Mouse (Mus musculus) brown adipose tissue, adult 24 weeks (tissue): ENCODE results near the gene Rbfox2. TPM values are rescaled to one million over a fixed set of nuclear protein-coding genes. Genes with fewer than 3 reads are reported as not detected.

ENCODE experiments used
- H3K27ac ChIP-seq: fragments of 200-500 bp; replicated peaks from 2 replicates; pipeline ENCODE4 v1.5.1; 2012; ENCODE audit warnings: low read depth, mild to moderate bottlenecking, low read length
- H3K4me1 ChIP-seq: fragments of 200-500 bp; 2 replicates; pipeline ENCODE4 v1.6.1; 2012; ENCODE audit warnings: low read length, mixed read lengths; ENCODE audit not compliant: control insufficient read depth, insufficient read depth, insufficient read length
- H3K4me3 ChIP-seq: fragments of 200-500 bp; 2 replicates; pipeline ENCODE4 v1.5.1; 2012; ENCODE audit warnings: low read depth, mild to moderate bottlenecking, low read length, moderate library complexity; ENCODE audit not compliant: insufficient read depth
- polyA plus RNA-seq: library from polyadenylated mRNA; stranded (reverse); fragments of >200 nt; gene quantifications from 2 replicates; pipeline ENCODE4 v1.2.4, GENCODE M21; 2012; ENCODE audit not compliant: missing spikeins, insufficient read depth, insufficient read length

The Rbfox2 gene
- polyA plus RNA-seq, 1 experiment = 30.5 TPM

DNA sequence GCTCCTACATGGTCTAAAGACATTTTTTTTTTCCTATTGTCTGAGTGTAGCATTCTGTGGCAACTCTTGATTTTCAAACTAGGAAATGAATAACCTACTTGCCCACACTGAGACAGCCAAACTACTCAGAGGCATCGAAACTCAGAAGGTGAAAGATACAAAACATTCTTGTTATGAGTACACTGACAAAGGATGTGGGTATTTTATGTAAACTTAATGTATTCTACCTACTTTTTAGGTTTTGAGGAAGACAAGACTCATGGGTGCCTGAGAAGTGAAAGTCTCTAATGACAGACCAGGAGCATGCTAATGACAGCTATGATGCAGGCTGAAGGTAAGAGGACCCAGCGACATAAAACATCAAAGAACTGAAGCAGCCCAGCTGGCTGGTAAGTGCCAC lies 184.0 kb downstream of the Rbfox2 start:
- Histone ChIP-seq H3K4me1 (no peaks in the 10 kb centered on the region), H3K27ac (no peak overlapping the region), H3K4me3 (no peak overlapping the region)

DNA sequence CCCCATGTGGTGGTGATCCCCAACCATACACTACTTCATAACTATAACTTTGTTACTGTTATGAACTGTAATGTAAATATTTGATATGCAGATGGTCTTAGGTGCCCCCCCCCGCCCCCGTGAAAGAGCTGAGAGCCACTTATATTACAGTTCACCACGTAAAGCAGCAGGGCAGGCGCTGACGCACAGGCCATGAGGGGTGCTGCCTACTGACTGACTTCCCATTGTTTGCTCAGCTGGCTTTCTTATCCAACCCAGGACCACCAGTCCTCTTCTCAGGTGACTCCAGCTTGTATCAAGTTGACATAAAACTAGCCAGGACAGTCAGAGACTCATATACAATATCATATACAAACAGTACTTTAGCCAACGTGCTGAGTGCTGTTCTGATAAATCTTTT lies 184.6 kb downstream of the Rbfox2 start:
- H3K4me1 ChIP-seq = no peaks in the 10 kb centered on the region
- H3K4me3 ChIP-seq = no peak overlapping the region
- no peak overlapping the region for H3K27ac ChIP-seq

DNA sequence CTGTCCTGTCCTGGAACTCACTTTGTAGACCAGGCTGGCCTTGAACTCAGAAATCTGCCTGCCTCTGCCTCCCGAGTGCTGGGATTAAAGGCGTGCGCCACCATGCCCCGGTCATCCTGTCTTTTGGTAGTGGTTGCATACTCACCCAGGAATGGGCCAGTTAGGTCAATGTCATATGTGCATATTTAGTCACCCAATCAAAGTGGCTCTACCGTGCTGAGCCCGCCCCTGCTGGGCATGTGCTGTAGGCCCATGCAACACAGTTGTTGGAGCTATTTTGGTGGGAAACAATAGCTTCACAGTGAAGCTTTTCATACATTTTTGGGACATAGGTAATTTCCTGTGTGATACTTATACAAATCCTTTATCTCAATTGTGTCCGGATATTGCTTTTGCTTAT lies 187.1 kb downstream of the Rbfox2 start:
- H3K4me1 ChIP-seq = no peaks in the 10 kb centered on the region
- no peak overlapping the region for H3K27ac ChIP-seq
- no peak overlapping the region for H3K4me3 ChIP-seq

DNA sequence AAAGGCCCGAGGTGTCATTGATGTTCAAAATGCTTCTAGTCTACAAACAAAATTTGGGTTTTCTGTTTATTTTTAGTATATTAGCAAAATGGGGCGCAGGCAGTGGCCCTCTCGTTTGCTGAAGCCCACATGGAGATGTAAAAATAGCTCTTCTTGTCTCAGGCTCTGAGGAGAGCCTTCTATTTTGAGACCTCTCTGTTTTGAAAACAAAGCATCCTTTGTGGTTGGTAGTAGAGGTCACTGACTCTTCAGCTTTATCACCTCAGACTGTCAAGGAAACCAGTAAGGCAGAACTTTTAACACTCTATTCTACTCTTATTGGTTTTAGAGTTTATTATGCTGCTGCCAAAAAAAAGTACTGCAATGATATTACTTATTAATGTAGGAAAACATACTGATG lies 189.6 kb downstream of the Rbfox2 start:
- no peak overlapping the region for H3K4me3 ChIP-seq
- H3K4me1 ChIP-seq = no peaks in the 10 kb centered on the region
- H3K27ac ChIP-seq = no peak overlapping the region

DNA sequence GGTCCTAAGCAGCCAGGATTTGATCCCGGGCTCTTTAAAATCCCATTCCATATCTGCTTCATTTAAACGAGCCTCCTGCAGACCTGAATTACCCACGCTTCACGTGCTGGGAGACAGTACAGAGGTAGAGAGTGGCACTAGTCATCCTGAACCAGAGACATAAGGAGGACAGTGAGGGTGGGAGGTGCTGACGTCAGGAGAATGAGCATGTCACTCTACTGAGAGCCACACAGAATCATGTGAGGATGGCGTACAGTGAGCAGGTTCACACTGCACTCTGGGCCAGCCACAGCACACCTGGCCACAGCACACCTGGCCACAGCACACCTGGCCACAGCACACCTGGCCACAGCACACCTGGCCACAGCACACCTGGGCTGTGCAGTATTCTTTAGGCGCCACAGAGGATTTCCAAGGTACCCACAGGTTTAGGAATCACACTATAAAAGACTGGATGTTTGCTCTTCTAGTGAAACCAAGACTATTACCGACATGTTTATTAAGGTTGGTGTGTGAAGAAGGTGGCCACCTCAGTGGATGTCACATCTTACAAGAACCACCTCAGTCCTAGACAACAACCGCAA lies 190.6 kb downstream of the Rbfox2 start:
- no peaks in the 10 kb centered on the region for H3K4me1 ChIP-seq
- no peak overlapping the region for H3K4me3 ChIP-seq
- no peak overlapping the region for H3K27ac ChIP-seq

DNA sequence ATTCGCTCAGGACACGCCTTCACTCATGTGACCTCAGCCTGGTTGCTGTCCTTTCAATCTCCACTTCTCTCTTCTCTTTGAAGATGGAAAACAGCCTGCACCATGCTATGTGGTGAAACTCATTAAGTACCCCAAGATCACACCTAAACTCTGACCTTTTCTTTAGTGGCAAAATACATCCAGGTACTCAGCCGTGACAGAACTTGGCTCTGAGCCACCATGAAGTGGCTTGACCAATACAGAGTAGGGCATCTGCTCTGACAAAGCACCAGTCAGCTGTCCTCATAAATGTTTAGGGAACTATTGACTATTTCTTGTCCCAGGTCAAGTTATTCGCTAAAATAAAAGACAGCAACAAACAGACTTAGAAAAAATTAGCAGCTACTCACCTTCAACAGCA lies 191.3 kb downstream of the Rbfox2 start:
- no peak overlapping the region for H3K27ac ChIP-seq

DNA sequence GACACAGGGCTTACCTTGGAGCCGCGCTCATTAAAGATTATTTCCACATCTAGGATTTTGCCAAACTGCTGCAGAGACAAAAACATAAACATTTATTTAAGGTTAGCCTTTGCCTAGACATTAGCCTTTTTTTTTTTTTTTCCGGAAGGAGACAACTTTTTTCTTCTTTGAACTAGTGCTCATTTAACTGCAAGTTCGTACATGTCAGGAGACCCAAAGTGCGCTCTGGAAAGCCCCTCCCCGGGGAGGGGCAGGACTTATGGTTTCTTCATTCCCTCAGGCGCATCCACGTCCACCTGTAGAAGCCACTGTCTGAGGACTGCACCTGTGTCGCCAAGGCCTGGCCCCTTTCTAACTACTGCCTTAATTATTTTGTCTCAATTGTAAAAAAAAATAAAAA lies 193.2 kb downstream of the Rbfox2 start:
- Histone ChIP-seq H3K4me1 (no peaks in the 10 kb centered on the region), H3K4me3 (no peak overlapping the region), H3K27ac (no peak overlapping the region)

More for the DNA sequence above, 191.3 kb downstream of the Rbfox2 start:
- no peaks in the 10 kb centered on the region for H3K4me1 ChIP-seq
- H3K4me3 ChIP-seq = no peak overlapping the region

DNA sequence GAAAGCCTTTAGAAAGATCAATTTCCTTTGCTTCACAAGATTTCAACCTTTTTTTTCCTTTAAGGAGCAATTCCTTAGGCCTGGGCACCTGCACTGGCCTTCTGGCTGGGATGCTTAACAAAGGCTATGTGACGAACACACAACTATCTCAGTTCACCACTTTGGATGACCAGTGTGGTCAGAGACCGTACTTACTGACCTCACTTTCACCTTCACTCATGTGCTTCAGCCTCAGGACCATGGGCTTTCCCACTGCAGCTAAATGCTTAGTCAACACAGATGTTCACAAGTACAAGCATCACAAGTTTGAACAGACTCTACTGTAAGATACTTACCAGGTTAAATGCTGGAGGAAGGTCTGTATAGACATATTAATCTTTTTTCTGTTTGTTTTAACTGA lies 194.4 kb downstream of the Rbfox2 start:
- Histone ChIP-seq H3K27ac (no peak overlapping the region), H3K4me1 (no peaks in the 10 kb centered on the region), H3K4me3 (no peak overlapping the region)

DNA sequence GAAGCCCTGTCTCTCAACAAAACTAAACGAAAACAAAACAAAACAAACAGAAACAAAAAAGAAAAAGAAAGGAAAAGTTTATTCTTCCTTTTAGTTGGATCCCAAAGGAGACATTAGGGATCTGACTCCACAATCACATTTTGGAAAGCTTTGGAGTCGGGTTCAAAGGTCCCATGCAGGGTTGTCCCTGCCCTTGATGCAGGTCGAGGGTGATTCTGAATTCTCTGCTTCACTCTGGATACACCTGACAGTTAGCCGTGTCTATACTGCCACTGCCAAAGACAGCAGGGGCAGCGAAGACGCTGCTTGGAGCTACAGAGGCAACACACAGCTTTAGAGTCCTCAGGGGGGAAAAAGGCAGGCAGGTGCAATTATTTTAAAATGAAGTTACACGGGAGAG lies 194.9 kb downstream of the Rbfox2 start:
- Histone ChIP-seq H3K4me1 (no peaks in the 10 kb centered on the region), H3K27ac (no peak overlapping the region)

DNA sequence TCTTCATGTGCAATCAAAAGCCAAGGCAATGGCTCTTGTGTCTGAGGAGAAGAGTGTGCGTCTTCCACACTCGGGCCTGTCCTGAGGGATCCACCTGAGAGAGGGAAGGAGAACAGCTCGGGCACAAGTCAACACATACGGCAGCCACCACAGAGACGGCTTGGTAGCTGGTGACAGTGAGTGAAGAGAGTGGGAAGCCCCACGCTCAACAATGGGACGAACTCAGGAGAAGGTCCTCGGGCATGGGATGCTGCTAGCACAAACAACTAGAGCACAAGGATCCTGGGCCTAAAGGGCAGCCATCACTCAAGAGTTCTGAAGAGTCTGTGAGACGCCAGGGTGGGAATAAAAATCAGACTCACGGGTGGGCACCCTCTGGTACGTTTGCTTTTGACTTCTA lies 196.4 kb downstream of the Rbfox2 start:
- Histone ChIP-seq H3K4me3 (no peak overlapping the region), H3K4me1 (no peaks in the 10 kb centered on the region), H3K27ac (no peak overlapping the region)

More for the DNA sequence above, 194.9 kb downstream of the Rbfox2 start:
- no peak overlapping the region for H3K4me3 ChIP-seq

DNA sequence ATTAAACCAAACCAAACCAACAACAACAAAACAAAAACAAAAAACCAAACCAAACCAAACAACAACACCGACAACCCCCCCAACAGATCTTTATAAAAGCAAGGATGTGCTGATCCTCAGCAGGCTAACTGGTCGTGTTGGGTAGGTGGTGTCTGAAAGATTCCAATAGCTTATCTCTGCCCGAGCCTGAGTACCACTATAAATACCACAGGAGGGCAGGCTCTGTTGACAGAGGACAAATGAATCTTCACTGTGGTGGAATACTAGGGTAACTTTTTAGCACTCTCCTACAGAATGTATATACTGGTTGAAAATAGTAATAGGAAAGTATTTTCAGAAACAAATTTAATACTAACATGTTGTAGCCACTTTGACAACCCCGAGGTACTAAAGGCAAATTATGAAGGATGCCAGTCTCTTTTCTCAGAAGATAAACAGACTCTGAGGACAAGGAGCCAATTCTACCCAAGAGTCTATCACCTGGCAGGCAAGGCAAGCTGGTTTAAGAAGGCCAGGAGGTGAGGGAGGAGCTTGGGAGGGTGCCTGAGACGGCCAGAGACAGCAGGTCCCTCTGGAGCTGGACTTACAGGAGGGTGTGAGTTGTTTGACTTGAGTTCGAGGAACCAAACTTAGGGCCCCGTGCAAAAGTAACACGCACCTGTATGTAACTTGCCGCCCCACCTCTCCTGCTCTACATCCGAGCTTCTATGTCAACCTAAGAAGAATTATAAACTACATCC lies 199.5 kb downstream of the Rbfox2 start:
- Histone ChIP-seq H3K4me3 (no peak overlapping the region), H3K27ac (no peak overlapping the region), H3K4me1 (no peaks in the 10 kb centered on the region)

DNA sequence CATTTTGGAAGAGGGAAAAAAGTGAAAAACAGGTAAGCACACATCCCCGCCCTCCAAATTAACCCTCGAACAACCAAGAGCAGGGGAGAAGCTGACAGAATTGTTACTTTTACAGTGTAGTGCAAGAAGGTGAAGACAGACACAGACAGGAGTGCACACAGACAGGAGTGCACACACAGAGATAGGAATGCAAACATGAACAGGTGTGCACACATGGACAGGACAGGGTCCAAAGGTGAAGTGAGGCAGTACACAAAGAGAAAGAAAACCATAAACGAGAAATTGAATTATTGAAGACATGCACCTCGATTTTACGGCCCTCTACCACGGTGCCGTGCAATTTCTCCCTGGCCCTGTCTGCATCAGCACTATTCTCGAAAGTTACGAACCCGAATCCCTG lies 201.5 kb downstream of the Rbfox2 start:
- Histone ChIP-seq H3K4me1 (no peaks in the 10 kb centered on the region), H3K4me3 (no peak overlapping the region), H3K27ac (no peak overlapping the region)

DNA sequence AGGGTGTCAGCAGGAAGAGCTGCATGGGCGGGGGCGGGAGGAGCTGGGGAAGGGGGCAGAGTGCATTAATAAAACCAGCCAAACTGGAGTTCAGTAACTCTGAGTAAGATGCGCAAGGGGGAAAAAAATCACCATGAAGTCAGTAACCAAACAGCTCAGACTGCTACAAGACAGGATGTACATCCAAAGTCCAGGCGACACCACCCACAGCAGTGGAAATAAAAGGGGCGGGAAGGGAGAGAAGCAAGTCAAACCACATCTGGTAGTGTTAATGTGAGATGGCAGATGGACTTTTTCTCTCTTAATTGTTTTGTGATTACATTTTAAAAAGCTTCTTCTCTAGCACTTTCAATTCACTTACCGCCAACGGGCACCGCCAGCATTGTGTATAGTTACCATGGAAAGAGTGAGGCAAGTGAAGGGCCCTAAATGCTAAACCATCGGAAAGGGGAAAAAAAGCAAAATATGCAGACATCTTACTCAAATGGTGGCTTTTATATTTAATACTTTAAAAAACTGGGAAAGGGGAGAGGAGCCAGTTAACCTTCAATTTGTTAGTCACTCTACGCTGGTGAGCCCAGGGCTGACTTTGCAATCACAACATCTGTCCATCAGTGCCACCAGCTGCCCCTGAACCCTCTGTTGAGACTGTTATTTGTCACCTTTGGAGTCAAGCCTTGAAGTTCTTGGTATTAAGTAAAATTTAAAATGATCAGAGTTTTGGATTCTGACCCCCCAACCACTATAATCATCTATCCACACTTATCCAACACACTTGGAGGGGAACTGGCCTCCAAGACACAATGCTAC lies 202.2 kb downstream of the Rbfox2 start:
- Histone ChIP-seq H3K4me3 (no peak overlapping the region), H3K4me1 (no peaks in the 10 kb centered on the region), H3K27ac (no peak overlapping the region)

DNA sequence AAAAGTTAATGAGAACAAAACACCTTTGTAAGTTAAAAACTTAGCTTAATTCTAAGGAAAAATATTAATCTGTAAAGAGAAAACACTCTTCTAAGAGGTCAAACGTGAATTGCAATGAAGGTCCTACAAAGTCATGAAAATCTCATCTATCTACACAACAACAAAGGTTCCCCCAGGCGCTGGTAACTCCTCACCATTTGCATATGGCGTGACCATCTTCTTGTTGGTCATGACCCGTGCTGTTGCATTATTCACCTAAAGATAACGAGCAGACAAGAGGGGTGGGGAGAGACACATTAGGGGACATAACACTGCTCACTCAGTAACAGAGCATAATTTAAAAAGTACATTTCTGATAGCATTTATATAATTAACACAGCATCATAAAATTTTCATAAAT lies 204.1 kb downstream of the Rbfox2 start:
- H3K4me3 ChIP-seq = no peak overlapping the region
- H3K4me1 ChIP-seq = no peaks in the 10 kb centered on the region
- no peak overlapping the region for H3K27ac ChIP-seq

DNA sequence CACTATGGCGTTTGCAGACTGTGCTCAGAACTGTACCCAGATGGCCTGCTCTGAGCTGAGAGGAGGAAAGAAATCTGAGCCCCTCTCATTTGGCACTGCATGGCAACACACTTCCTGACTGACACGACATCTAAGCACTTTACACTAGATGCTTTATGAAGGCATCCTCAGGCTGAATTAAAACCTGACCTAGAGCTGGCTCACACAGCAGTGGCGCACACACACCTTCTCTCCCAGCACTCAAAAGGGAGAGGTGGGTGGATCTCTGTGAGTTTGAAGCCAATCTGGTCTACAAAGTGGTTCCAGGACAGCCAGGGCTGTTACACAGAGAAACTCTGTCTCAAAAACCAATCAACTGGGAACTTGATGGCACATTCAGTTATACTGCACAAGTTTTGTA lies 207.0 kb downstream of the Rbfox2 start:
- H3K27ac ChIP-seq = no peak overlapping the region
- H3K4me3 ChIP-seq = no peak overlapping the region
- H3K4me1 ChIP-seq = no peaks in the 10 kb centered on the region

DNA sequence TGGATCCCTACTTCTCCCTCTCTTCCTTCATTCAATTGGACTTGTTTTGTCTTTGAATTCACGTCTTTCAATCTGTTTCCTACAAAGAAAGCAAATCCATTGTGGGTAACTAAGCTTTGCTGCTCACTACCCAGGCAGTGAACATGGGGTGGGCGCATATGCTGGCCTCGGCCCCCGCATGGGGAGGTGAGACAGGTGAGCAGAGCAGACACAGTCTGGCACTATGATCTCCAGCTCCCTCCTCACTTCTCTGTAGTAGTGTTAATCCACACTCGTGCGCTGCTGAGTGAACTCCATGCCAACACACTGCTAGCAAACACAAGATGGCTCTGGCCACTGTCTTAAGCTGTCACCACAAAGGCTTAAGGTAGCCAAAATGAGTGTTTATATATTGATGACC lies 209.4 kb downstream of the Rbfox2 start:
- Histone ChIP-seq H3K4me1 (no peaks in the 10 kb centered on the region), H3K4me3 (no peak overlapping the region), H3K27ac (no peak overlapping the region)
